Mouse (Mus musculus): ENCODE results near the gene Afg1l.

The Afg1l gene

DNA sequence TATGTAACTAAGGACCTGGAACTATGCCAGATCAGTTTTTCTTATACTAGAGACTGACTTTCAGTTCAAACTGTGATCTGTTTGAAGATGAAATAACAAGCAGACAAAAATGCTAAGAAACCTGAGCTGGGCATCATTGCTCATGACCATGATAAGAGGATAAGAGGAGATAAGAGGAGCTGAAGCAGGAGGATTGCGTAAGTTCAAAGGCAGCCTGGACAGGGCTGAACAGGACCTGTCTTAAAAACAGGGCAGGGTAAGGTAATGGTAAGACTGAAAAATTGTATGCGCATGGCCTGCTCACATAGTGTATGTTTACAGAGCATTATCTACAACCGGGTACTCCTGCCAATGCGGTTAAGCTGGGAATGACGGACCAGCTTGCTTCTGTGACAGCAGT lies 130.4 kb downstream of the Afg1l start:
- no peak for DNase-seq

DNA sequence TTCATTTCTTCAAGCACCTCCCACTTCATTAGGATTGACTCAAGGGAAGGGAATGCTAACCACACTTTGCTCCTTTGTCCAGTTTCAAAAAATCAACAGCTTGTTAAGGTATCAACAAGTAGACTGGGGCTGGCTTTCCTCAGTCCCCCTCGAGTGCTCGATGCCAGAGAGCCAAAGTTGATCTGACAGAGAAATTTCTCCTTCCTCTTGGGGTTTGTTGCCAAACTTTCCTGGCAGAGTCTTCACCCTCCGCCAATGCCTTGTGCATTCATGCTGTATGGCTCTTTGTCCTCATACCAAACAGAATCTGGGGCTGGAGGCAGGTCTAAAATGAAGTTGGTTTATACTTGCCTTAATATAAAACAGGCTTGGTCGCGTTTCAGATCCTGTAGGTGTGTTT lies 131.2 kb downstream of the Afg1l start:
- no peak for DNase-seq

DNA sequence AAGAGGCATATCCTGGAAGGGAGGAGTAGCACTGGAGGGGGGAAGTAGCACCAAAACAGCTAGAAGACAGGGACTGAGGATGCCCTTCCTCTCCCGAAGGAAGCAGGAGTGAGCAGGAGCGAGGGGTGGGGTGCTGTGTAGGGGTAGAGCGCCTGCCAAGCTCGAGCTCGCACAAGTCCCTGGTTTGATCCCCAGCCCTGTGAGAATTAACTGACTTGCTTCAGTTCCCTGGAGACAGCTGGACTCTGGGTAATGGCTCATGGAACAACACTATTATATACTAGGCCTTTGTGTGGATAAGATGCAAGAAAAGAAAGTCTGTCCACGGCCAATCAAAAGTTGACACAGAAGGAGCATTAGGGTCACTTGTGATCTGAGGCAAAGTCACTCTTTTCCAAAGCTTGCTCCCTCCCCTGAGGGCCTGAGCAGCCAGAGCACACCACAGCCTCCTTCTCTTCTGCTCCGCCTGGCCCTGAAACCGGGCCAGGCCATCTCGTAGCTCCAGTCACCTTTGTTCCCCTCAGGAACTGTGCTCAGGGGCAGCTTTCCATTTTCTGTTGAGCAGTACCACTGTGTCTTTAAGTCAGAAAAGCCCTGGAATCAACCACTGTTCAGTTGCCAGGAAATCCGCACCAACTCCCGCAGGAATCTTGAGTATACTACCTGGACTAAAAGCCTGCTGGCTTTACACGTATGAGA lies 132.0 kb downstream of the Afg1l start:
- DNase-seq = no peak

DNA sequence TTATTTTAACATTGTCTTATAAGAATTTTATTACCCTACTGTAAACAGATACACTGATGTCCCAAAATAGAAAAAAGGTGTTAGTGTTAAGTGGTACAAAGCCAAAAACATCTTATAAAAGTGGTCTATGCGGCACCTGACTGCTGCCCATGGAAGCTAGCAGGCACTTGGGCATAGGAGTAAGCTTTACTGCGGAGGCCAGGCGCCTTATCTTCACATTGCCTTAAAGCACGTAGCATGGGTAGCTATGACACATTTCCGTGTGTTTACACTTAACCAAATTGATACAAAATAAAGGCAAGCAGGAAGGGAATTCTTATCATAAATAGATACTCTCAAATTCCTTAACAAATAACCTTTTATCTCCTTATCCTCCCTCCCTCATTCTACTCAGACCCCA lies 135.7 kb downstream of the Afg1l start:
- no peak for DNase-seq

DNA sequence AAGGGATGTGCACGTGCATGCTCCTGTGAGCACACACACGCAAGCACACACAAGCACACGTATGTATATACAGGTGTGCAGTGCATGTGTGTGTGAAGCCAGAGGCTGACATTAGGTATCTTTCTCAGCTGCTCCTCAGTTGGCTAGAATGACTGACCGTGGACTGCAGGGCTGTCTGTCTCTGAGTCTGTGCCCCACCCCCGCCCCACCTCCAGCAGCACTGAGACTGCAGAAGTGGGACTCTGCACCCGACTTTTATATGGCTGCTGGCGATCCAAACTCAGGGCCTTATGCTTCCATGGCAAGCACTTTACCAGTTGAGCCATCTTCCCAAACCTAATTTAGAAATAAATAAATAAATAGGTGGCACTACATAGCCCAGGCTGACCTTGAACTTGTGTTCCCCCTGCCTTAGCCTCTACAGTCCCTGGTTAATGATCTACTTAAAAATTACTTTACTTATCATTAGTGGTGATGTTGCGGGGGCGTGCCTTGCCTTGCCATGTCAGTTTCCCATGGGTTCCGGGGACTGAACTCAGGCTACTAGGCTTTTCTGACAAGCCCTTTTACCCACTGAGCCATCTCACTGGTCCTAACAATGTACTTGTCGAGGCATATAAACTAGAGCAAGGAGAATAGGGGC lies 136.4 kb downstream of the Afg1l start:
- no peak for DNase-seq

DNA sequence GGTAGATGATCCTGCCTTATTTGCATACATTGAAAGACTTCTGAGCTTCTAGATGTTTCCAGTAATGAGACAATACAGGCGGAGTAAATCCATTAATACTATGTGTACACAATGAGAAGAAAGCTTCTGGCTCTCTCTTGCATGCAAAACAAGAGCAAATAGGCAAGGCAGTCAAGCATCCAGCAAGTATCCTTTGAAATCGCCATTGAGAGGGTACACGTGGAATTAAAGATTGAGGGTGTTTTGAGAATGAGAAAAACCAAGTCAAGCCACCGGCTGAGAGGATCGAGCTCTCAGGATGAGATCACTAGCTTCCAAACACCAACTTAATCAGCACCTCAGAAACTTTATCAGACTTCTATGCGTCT lies 138.0 kb downstream of the Afg1l start:
- DNase-seq = no peak

DNA sequence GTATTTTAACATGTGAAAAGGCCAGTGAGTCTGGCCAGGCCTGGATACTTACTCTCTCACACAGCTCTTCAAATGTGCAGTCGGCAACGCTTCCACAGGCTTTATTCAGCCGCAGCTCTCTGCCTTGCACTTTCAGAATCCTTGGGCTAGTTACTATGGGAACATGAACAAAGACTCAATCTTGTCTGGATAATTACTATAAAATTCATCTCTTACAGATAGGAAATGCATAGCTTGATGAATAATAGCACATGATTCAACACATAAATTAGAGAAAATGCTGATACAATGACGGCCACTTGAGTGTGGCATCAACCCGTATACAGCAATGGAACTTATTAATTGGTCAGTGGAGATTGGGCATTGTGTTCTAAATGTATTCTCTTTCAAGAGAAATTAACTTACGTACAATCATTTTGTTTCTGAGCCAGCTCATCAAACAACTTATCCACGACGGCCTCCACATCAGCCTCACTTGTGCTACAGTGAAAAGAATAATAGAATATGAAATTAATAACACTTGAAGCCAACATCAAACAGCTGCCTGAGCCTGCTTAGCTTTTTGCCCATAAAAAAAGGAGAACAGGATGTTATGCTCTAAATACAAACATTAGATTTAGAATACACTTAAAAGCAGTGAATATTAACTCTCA lies 138.5 kb downstream of the Afg1l start:
- no peak for DNase-seq

DNA sequence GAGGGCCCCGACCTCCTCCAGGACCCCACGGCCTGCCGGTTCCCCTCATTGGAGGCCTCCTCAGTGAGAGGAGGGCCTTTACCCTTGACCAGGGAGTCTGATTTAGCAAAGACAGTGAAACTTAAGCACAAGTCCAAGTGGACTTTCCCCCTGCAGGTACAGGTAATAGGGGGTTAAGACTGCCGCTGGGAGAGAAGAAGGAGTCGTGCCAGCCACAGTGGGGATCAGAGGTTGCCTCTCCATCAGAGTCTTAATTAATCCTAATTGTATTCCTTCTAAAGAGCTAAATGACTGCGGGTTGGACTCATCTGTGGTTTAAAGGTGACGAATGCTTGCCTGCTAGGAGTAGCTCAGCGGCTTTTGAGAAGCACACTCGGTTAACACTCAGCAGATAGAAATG lies 139.9 kb downstream of the Afg1l start:
- DNase-seq = no peak

DNA sequence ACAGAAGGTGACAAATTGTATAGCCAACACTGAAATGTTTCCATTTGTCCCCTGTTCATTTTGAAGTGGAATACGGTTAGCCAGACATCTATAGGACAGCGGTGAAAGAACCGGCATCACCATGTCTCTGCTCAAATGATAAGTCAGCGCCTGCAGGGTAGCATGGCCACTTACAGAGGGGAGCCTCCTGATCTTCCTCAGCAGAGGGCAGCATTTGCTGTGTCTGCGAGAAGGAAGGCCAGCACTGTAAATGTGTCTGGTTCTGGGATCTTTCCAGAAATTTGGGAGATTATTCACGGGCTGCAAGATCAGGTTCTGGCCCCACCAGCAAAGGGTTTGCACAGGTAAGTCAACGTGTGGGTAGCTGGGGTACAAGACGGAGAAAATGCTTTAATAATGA lies 150.8 kb downstream of the Afg1l start:
- DNase-seq = no peak

DNA sequence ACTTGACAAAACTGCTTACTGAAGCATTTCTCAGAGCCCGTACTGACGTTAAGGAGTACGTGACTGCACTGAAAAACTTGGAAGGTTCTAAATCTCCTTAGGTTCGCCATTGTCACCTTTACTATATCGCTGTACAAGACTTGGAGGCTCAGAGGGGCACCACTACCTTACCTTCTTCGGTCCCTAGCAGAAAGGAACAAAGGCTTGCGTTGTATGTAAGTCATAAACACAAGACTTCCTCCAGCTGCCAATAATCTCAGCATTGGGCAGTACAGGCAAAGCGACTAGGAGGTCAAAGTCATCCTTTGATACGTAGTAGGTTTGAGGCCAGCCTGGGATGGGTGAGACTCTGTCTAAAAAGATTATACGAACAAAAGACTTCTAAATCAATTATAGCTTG lies 153.1 kb downstream of the Afg1l start:
- no peak for DNase-seq

DNA sequence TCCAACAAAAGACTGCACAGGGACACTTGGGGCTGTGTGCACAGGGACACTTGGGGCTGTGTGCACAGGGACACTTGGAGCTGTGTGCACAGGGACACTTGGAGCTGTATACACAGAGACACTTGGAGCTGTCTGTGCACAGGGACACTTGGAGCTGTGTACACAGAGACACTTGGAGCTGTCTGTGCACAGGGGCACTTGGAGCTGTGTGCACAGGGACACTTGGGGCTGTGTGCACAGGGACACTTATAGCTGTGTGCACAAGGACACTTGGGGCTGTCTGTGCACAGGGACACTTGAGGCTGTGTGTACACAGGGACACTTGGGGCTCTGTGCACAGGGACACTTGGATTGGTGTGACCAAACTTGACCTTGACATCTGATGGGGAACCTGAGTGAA lies 154.4 kb downstream of the Afg1l start:
- no peak for DNase-seq

DNA sequence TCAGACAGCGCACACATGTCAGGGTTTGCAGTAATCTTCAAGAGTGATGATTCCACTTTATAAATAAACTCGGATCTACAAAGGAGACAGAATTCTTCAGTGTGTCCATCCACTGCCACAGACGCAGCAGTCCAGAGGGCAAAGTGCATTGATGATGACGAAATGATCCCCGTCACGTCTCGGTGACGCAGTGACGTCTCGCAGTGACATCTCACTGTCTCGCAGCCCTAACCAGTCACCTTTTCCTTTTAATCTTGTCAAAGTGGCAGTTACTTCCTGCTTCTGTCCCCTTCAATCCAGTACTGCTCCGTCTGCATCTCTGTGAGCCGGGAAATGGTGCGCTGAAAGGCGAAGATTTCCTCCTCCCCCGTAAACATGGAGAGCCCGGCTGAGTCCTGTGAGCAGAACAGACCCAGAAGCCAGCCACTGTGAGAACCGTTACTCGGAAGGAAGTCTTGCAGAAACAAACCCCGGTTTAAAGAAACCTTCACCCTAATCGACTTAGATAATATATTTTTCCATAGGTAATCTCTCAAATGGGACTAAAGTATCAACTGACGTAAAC lies 165.1 kb downstream of the Afg1l start:
- DNase-seq = no peak

DNA sequence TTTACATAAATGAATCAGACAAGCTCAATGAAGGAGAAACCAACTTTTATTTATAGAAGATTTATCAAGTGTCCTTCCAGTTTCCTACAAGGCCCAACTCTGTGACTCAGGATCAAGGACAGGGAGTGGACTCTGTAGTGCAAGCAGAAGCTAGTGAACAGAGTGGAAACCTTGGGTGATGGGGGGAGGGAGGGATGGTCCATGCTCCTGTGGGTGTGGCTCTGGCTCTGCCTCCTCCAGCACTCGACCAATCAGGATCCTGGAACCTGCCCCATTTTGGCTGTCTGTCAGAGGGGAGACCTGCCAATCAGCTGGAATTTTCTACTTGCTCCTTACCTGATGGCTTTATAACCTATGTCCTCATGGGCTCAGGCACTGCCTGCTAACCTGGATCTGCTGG lies 165.8 kb downstream of the Afg1l start:
- no peak for DNase-seq

DNA sequence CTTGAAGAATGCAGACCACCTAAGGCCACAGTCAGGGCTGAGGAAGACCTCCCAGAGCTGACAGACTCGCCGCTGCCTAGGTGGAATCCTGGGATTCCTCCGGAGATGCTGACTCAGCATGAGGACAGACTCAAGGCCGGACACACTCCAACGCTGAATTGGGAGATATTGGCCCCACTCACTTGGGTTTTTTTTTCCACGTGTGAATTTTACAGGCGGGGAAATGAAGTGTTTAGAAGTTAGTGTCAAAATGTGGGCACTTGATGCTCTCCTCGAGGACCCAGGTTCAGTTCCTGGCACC lies 169.7 kb downstream of the Afg1l start:
- DNase-seq = no peak

DNA sequence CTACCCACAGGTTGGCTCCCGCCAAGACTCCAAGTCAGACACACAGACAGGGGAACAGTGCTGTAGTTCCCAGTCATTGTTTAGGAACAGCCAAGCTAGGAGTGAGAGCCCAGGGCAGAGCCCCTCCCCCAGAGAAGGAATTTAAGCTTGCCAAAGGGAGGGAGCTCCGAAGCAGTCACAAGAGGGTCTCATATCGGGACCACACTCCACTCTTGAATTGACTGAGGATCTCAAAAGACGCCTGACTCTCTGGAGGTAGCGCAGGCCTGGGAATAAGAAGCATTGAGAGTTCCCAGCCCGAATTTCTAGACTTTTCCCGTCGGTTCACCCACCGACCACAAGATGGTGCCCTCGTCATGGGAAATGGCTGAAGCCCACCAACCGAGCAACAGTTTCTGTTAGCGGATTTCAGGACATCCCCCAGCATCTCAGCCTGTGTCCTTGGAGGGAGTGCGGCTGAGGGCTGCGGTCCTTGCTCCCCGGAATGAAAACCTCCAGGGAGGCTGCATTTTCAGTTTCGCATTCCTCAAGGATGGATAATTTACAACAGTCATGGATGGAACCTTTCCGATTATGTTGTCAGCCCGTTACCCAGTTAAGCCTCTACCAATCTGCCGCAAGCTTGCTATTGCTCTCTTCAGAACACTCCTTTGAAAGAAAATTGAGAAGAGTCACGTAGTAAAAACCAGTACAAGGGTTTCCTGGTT lies 170.2 kb downstream of the Afg1l start:
- DNase-seq = peak; percentile 20 to 57

DNA sequence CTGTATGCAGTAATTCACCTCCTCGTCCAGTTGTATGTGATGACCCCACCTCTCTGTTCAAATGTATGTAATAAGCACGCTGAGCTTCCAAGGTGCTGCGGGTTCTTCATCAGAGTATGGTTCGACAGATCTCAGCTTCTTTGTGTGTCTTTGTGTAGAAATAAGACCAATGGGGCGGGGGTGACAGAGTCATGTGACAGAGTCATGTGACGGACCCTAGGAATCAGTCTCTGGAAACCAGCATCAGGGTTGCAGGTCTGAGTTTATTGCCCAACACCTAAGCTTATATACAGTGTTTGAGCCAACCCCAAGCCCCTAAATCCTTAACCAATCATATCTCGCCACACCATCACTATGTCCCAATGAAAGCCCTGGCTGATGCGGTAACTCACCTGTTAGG lies 171.9 kb downstream of the Afg1l start:
- no peak for DNase-seq

DNA sequence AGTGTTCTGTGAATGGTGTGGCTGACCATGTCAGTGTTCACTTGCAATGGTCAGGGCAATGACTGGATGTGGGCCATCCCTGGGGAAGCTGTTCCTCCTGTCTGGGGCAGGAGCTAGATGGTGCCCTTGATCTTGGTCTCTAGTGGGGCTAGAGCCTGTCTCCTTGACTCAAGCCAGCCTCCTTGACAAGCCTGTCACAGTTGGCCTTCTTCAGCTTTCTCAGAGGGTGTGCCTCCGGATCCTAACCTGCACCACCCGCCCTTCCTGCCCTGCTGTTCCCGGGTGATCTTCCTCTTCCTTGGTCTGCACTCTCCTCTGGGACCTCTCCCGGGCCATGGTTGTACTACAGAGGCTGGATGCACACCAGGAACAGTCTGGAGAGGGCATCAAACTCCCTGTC lies 177.6 kb downstream of the Afg1l start:
- no peak for DNase-seq

DNA sequence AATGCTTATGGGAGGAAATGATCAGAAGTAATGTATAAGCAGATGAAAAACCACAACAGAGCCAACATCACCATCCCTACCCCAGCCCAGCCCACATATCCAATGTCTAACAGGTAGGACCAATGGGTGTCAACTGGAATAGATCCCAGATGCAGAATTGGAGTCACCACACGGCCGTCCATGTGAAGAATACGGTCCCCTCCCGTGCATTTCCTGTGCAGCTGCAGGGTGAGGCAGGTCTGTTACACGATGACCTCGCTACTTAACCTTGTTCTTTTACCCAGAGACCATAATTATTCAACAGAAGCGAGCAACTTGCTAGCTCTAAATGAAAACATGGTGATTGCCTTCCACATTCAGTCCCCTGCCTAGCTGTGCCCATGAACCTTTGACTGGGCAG lies 178.4 kb downstream of the Afg1l start:
- DNase-seq = no peak

DNA sequence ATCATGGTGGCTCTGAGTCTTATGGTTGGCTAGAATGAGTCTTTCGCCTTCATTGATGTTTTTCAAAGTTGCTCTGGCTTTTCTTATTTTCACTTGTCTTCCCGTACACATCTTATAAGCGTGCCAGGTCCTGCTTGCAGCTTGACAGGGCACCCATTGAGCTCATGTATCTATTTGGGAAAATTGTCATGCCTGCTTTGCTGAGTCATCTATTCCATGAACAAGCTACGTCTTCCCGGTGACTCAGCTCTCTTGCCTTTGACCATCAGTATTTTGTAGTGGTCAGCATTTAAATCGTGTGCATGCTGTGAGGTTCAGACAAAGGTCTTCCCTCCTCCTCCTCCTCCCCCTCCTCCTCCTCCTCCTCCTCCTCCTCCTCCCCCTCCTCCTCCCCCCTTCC lies 178.9 kb downstream of the Afg1l start:
- DNase-seq = no peak

DNA sequence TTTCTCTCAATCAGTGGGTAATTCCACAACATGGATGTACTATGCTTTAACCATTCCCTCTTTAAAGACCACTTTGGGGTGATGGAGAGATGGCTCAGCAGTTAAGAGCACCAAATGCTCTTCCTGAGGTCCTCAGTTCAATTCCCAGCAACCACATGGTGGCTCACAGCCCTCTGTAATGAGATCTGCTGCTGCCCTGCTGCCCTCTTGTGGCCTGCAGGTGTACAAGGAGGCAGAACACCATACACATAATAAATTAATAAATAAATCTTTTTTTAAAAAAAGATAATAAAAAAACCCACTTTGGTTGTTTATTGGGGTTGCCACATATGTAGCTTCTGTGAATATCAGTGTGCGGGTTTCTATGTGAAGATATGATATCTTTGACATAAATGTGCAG lies 180.4 kb downstream of the Afg1l start:
- DNase-seq = peak in 1 of 2 experiments; percentile 18

DNA sequence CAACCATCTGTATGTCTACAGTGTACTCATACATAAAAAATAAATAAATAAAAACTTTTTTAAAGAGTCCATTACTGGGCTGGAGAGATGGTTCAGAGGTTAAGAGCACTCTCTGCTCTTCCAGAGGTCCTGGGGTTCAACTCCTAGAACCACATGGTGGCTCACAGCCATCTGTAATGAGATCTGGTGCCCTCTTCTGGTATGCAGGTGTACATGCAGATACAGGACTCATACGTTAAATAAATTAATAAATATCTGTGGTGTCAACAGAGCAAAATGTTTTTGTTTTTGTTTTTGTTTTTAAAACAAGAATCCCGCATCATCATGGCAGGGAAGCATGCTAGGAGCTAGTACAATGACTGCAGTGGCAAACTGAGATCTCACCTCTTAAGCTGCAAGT lies 181.3 kb downstream of the Afg1l start:
- no peak for DNase-seq

DNA sequence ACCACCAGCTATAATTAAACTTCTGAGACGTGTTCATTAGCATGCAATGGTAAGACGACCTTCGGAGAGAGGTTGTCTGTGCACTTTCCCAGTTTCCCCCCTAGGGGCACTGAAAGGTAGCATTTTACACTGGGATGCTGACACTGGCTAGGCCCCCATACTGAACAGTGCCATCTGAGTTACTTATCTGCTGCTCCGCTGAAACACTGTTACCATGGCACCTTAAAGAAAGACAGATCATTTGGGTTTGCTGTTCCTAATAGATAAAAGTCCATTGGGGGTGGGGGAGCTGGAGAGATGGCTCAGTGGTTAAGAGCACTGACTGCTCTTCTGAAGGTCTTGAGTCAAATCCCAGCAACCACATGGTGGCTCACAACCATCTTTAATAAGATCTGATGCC lies 181.8 kb downstream of the Afg1l start:
- no peak for DNase-seq

DNA sequence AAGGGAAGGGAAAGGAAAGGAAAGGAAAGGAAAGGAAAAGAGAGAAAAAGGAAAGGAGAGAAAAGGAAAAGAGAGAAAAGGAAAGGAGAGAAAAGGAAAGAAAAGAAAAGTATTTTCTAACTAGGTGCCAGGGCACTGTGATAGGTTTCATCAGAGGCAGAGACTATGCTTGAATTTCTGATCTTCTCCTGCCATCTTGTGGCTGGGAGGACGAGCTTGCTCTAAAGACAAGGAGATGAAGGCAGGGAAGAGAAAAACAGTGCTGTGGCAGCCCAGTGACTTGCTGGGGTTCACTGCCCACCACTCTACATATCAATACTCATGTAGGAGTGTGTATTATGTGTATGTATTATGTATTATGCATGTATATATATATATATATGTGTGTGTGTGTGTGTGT lies 183.3 kb downstream of the Afg1l start:
- DNase-seq = no peak

DNA sequence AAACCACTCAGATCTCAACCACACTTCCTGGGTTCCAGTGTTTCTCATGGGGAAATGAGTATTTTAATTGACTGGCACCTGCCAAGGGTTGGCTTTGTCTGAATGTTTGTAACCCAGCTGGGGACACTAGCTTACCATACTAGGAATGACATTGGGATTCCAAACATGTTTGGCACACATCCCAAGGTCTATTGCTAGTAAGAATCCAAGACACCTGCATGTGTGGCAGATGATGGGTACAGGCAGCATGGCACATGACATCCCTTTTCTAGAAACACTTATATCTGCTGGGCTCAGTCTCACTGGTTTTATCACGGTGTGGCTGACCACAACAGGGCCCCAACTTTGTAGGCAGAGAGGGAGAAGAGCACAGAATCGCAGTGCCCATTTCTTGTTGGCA lies 184.0 kb downstream of the Afg1l start:
- DNase-seq = no peak
